Comparison of ENCODE assay signal across 28 mouse cellular contexts in genomic region chr1:175912038-175912437, GRCm38 (mm10). TPM values are rescaled to one million over a fixed set of nuclear protein-coding genes. Genes with fewer than 3 reads are reported as not detected.
DNase-seq lines count a peak whose midpoint lies in the region; ATAC-seq and TF ChIP-seq lines count a peak whose summit lies in the region.
"Had no signal": no experiment of that assay in that cellular context is flagged by ENCODE, and none has a peak within 500 bp of the region (broad histone marks: within the 10 kb centered on the region; RNA-seq: fewer than 3 reads in every experiment).

No protein-coding gene starts in this region.

- H3K4me2 ChIP-seq in lung, embryonic 14.5 days: no peak overlapping the region
- H3K4me2 ChIP-seq in lung, postnatal 0 days (replicated peaks; ENCODE audit: low read depth, low read length): no peak overlapping the region
- H3K4me2 ChIP-seq in midbrain, embryonic 16.5 days (ENCODE audit: low read length): no peak overlapping the region
- H3K4me2 ChIP-seq: embryonic facial prominence, embryonic 12.5 days; forebrain, embryonic 13.5 days; forebrain, embryonic 15.5 days had no signal

- H3K9me3 ChIP-seq in lung, embryonic 14.5 days (ENCODE audit: low read depth, low read length): no peaks in the 10 kb centered on the region
- no peaks in the 10 kb centered on the region for H3K9me3 ChIP-seq in lung, postnatal 0 days (ENCODE audit: low read length)
- H3K9me3 ChIP-seq in midbrain, embryonic 16.5 days (replicated peaks; ENCODE audit: control insufficient read depth, low read length, poor library complexity, severe bottlenecking): no peaks in the 10 kb centered on the region
- H3K9me3 ChIP-seq: embryonic facial prominence, embryonic 10.5 days; embryonic facial prominence, embryonic 12.5 days; forebrain, embryonic 13.5 days; forebrain, embryonic 15.5 days had no signal

- peaks cover 33% of the 10 kb centered on the region for H3K36me3 ChIP-seq in lung, embryonic 14.5 days (ENCODE audit: insufficient read depth)
- 0 out of 2 replicates have a peak, but pooled peaks cover 3% of the 10 kb centered on the region for H3K36me3 ChIP-seq in lung, postnatal 0 days (ENCODE audit: insufficient read depth, low read length)
- H3K36me3 ChIP-seq in midbrain, embryonic 16.5 days (ENCODE audit: control insufficient read depth, insufficient read depth, low read length): no peaks in the 10 kb centered on the region
- H3K36me3 ChIP-seq: forebrain, embryonic 15.5 days had no signal

- WGBS in lung, embryonic 14.5 days: 82% methylated on average over 3 of the region's 3 CpGs
- WGBS in lung, postnatal 0 days: 79% methylated on average over 3 of the region's 3 CpGs
- WGBS in midbrain, embryonic 16.5 days: 90% methylated on average over 3 of the region's 3 CpGs

- no peak overlapping the region for H3K9ac ChIP-seq in lung, embryonic 14.5 days
- no peak overlapping the region for H3K9ac ChIP-seq in lung, postnatal 0 days (replicated peaks; ENCODE audit: low read depth)
- H3K9ac ChIP-seq in midbrain, embryonic 16.5 days (ENCODE audit: low read depth, low read length): no peak overlapping the region
- H3K9ac ChIP-seq: embryonic facial prominence, embryonic 12.5 days; forebrain, embryonic 13.5 days; forebrain, embryonic 15.5 days; forebrain, postnatal 0 days had no signal

- ATAC-seq in lung, embryonic 14.5 days (ENCODE audit: insufficient read depth): 0 out of 2 replicates have a peak, but pooled peaks have one; percentile 13
- ATAC-seq in lung, postnatal 0 days: no peak
- ATAC-seq in midbrain, embryonic 16.5 days: no peak
- ATAC-seq: activated CD4-positive, CD25-positive, alpha-beta regulatory T cell, adult 4 months; CD4-positive, CD25-positive, alpha-beta regulatory T cell, adult 4 months; forebrain, embryonic 13.5 days; forebrain, embryonic 15.5 days; forebrain, postnatal 0 days had no signal

- H3K27me3 ChIP-seq in lung, embryonic 14.5 days (ENCODE audit: insufficient read depth, low read length): no peaks in the 10 kb centered on the region
- no peaks in the 10 kb centered on the region for H3K27me3 ChIP-seq in lung, postnatal 0 days (replicated peaks; ENCODE audit: insufficient read depth, low read length)
- H3K27me3 ChIP-seq in midbrain, embryonic 16.5 days (ENCODE audit: control insufficient read depth, insufficient read depth, low read depth, low read length): no peaks in the 10 kb centered on the region
- H3K27me3 ChIP-seq: CH12.LX; embryonic facial prominence, embryonic 12.5 days; forebrain, embryonic 13.5 days; forebrain, embryonic 15.5 days had no signal

- H3K4me3 ChIP-seq in lung, embryonic 14.5 days (ENCODE audit: low read depth, low read length): no peak overlapping the region
- no peak overlapping the region for H3K4me3 ChIP-seq in lung, postnatal 0 days (ENCODE audit: low read depth, low read length)
- H3K4me3 ChIP-seq in midbrain, embryonic 16.5 days (ENCODE audit: low read depth, low read length): no peak overlapping the region
- H3K4me3 ChIP-seq: embryonic facial prominence, embryonic 10.5 days; embryonic facial prominence, embryonic 12.5 days; forebrain, embryonic 13.5 days; forebrain, embryonic 15.5 days had no signal

- no peak overlapping the region for H3K27ac ChIP-seq in lung, embryonic 14.5 days (ENCODE audit: low read depth)
- no peak overlapping the region for H3K27ac ChIP-seq in lung, postnatal 0 days (ENCODE audit: low read length)
- no peak overlapping the region for H3K27ac ChIP-seq in midbrain, embryonic 16.5 days (ENCODE audit: low read length)
- H3K27ac ChIP-seq: embryonic facial prominence, embryonic 10.5 days; embryonic facial prominence, embryonic 12.5 days; forebrain, embryonic 13.5 days; forebrain, embryonic 15.5 days had no signal

- peak; percentile 76 for DNase-seq in heart, adult 11 months
- no peak for DNase-seq in heart, adult 18-20 months
- no peak for DNase-seq in lung, embryonic 14.5 days
- DNase-seq in lung, postnatal 0 days (ENCODE audit: low spot score): no peak
- peak; percentile 32 for DNase-seq in R1 (ENCODE audit: low read depth, low spot score)
- no peak for DNase-seq in right cerebral cortex, postnatal 36 days (ENCODE audit: low spot score in 2 of 2)
- DNase-seq: adrenal gland, adult 8-10 months; adrenal gland, postnatal 14 days; adrenal gland, postnatal 36 days; B cell, adult 2 months; cerebellum, adult 11-12 months; cerebellum, adult 2 months; cerebellum, adult 9-10 months; cerebellum, postnatal 10 days; cerebellum, postnatal 25 days; forebrain, postnatal 0 days had no signal

- TF ChIP-seq EP300 in lung, postnatal 0 days (IDR thresholded peaks at IDR 0.05): no peak

- H3K4me1 ChIP-seq in lung, embryonic 14.5 days (ENCODE audit: insufficient read depth): no peaks in the 10 kb centered on the region
- H3K4me1 ChIP-seq in lung, postnatal 0 days (ENCODE audit: insufficient read depth, low read depth, low read length): no peaks in the 10 kb centered on the region
- no peaks in the 10 kb centered on the region for H3K4me1 ChIP-seq in midbrain, embryonic 16.5 days (ENCODE audit: control insufficient read depth, insufficient read depth, low read length)
- H3K4me1 ChIP-seq: embryonic facial prominence, embryonic 10.5 days; embryonic facial prominence, embryonic 12.5 days had no signal

- TF ChIP-seq CTCF in lung, embryonic 14.5 days (IDR thresholded peaks at IDR 0.05; ENCODE audit: low read depth): no peak
- no peak for TF ChIP-seq CTCF in lung, postnatal 0 days (IDR thresholded peaks at IDR 0.05)

RNA-seq across cellular contexts. Expression of gene Gm38100, which starts 8.1 kb away (rescaled TPM):
- not detected for total RNA-seq in heart, adult 18-20 months (2021)
- polyA plus RNA-seq in lung, embryonic 14.5 days (2014; fragmentation: Nextera tagmentation; extraction: Ambion mirVana): not detected in 2 replicates
- polyA plus RNA-seq in lung, postnatal 0 days (2015; fragmentation: Nextera tagmentation; extraction: Ambion mirVana): not detected in 2 replicates
- not detected in 2 replicates for polyA plus RNA-seq in midbrain, embryonic 16.5 days (2015; fragmentation: Nextera tagmentation; extraction: Ambion mirVana)
- total RNA-seq: adrenal gland, adult 18-20 months; adrenal gland, adult 8-10 months; adrenal gland, postnatal 14 days; adrenal gland, postnatal 36 days; CH12.LX; ES-E14; forebrain, postnatal 0 days had no signal
- polyA plus RNA-seq: activated CD4-positive, CD25-positive, alpha-beta regulatory T cell, adult 4 months; CD4-positive, CD25-positive, alpha-beta regulatory T cell, adult 4 months; cerebellum, adult 2 months; cortical plate, adult 2 months; embryonic facial prominence, embryonic 10.5 days; embryonic facial prominence, embryonic 14.5 days; forebrain, embryonic 15.5 days; forebrain, postnatal 0 days had no signal

RNA-seq across cellular contexts. Expression of gene Exo1, which starts 31.7 kb away (rescaled TPM):
- under 1 TPM; 0.42 to 0.46 TPM for total RNA-seq in heart, adult 18-20 months (2021)
- polyA plus RNA-seq in lung, embryonic 14.5 days (2014; fragmentation: Nextera tagmentation; extraction: Ambion mirVana): 97.5 and 106 TPM in 2 replicates
- polyA plus RNA-seq in lung, postnatal 0 days (2015; fragmentation: Nextera tagmentation; extraction: Ambion mirVana): 2.6 and 2.9 TPM in 2 replicates
- polyA plus RNA-seq in midbrain, embryonic 16.5 days (2015; fragmentation: Nextera tagmentation; extraction: Ambion mirVana): 4.2 and 5.2 TPM in 2 replicates

Comparison
In these comparisons a context has a peak if more than half of its experiments do, and no peak if none do; other contexts are left out.
1. DNase-seq: peak in heart, adult 11 months (single experiment) and R1 (single experiment); none in heart, adult 18-20 months (0 of 2), lung, embryonic 14.5 days (single experiment), lung, postnatal 0 days (single experiment) and right cerebral cortex, postnatal 36 days (0 of 2).
2. RNA of gene Exo1, which starts 31.7 kb away (polyA plus RNA-seq): 97.5 to 106 TPM in lung, embryonic 14.5 days; 4.2 to 5.2 TPM in midbrain, embryonic 16.5 days and 2.6 to 2.9 TPM in lung, postnatal 0 days; every median in the first group is over 10 times any median in the second.